Comparison of ENCODE assay signal across 18 mouse cellular contexts in genomic region chr12:70685432-70685831, GRCm38 (mm10).
DNase-seq lines count a peak whose midpoint lies in the region; ATAC-seq and TF ChIP-seq lines count a peak whose summit lies in the region.
"Had no signal": no experiment of that assay in that cellular context is flagged by ENCODE, and none has a peak within 500 bp of the region (broad histone marks: within the 10 kb centered on the region; RNA-seq: fewer than 3 reads in every experiment).

No protein-coding gene starts in this region.

- 0 out of 2 replicates have a peak overlapping the region, but pooled peaks have one; percentile 6 for H3K27ac ChIP-seq in hindbrain, embryonic 16.5 days (ENCODE audit: low read depth, low read length)
- H3K27ac ChIP-seq in hindbrain, embryonic 10.5 days, result no peak overlapping the region; the same call in 1 of the 2 replicates
- H3K27ac ChIP-seq in lung, embryonic 14.5 days (ENCODE audit: low read depth), result peak overlapping the region; percentile 85
- H3K27ac ChIP-seq in limb, embryonic 15.5 days, result 0 out of 2 replicates have a peak overlapping the region, but pooled peaks have one; percentile 27
- no peak overlapping the region for H3K27ac ChIP-seq in forebrain, embryonic 14.5 days (ENCODE audit: low read depth, low read length)
- H3K27ac ChIP-seq: heart, adult 2 months; hindbrain, embryonic 15.5 days; midbrain, embryonic 12.5 days had no signal

- no peaks in the 10 kb centered on the region for H3K9me3 ChIP-seq in hindbrain, embryonic 16.5 days (ENCODE audit: control insufficient read depth, low read length)
- no peaks in the 10 kb centered on the region for H3K9me3 ChIP-seq in hindbrain, embryonic 10.5 days
- H3K9me3 ChIP-seq in lung, embryonic 14.5 days (ENCODE audit: low read depth, low read length), result no peaks in the 10 kb centered on the region
- no peaks in the 10 kb centered on the region for H3K9me3 ChIP-seq in limb, embryonic 15.5 days
- H3K9me3 ChIP-seq in forebrain, embryonic 14.5 days (replicated peaks; ENCODE audit: control insufficient read depth, low read length), result no peaks in the 10 kb centered on the region
- H3K9me3 ChIP-seq: hindbrain, embryonic 15.5 days; midbrain, embryonic 12.5 days had no signal

- DNase-seq in hindbrain, embryonic 10.5 days (ENCODE audit: low spot score), result no peak
- DNase-seq in lung, embryonic 14.5 days, result peak; percentile 81
- no peak for DNase-seq in lung, adult 2 months
- DNase-seq in lung, postnatal 4 days, result peak; percentile 35 to 60
- no peak for DNase-seq in gastrocnemius, postnatal 4 days (ENCODE audit: low spot score in 2 of 2)
- DNase-seq in forebrain, embryonic 14.5 days (ENCODE audit: low spot score), result no peak
- DNase-seq: adrenal gland, postnatal 25 days; B cell, adult 2 months; cerebellum, adult 9-10 months; gastrocnemius, postnatal 10 days; heart, adult 2 months; kidney, adult 9 months; thymus, postnatal 36 days had no signal

- H3K36me3 ChIP-seq in hindbrain, embryonic 16.5 days (ENCODE audit: control insufficient read depth, insufficient read depth, low read length), result no peaks in the 10 kb centered on the region
- H3K36me3 ChIP-seq in hindbrain, embryonic 10.5 days, result no peaks in the 10 kb centered on the region
- no peaks in the 10 kb centered on the region for H3K36me3 ChIP-seq in lung, embryonic 14.5 days (ENCODE audit: insufficient read depth)
- H3K36me3 ChIP-seq in limb, embryonic 15.5 days, result no peaks in the 10 kb centered on the region
- H3K36me3 ChIP-seq in forebrain, embryonic 14.5 days (ENCODE audit: control insufficient read depth, insufficient read depth, low read length), result no peaks in the 10 kb centered on the region
- H3K36me3 ChIP-seq: hindbrain, embryonic 15.5 days; midbrain, embryonic 12.5 days had no signal

- H3K4me1 ChIP-seq in hindbrain, embryonic 16.5 days (ENCODE audit: control insufficient read depth, insufficient read depth, low read depth, low read length), result peaks cover 6% of the 10 kb centered on the region
- peaks cover 15% of the 10 kb centered on the region for H3K4me1 ChIP-seq in hindbrain, embryonic 10.5 days (replicated peaks)
- H3K4me1 ChIP-seq in lung, embryonic 14.5 days (ENCODE audit: insufficient read depth), result peaks cover 26% of the 10 kb centered on the region
- peaks cover 6% of the 10 kb centered on the region; the same call in 1 of the 2 replicates for H3K4me1 ChIP-seq in lung, adult 2 months (ENCODE audit: control insufficient read depth, insufficient read depth, low read length)
- peaks cover 39% of the 10 kb centered on the region for H3K4me1 ChIP-seq in limb, embryonic 15.5 days
- peaks cover 6% of the 10 kb centered on the region; the same call in 1 of the 2 replicates for H3K4me1 ChIP-seq in forebrain, embryonic 14.5 days (ENCODE audit: control insufficient read depth, insufficient read depth, low read length)

- TF ChIP-seq CTCF in lung, embryonic 14.5 days (IDR thresholded peaks at IDR 0.05; ENCODE audit: low read depth), result no peak
- TF ChIP-seq CTCF in lung, adult 2 months (IDR thresholded peaks at IDR 0.05; ENCODE audit: insufficient read depth, low read length), result no peak

- H3K9ac ChIP-seq in hindbrain, embryonic 16.5 days (ENCODE audit: low read depth, low read length), result no peak overlapping the region
- H3K9ac ChIP-seq in lung, embryonic 14.5 days, result no peak overlapping the region
- H3K9ac ChIP-seq in limb, embryonic 15.5 days, result no peak overlapping the region
- no peak overlapping the region for H3K9ac ChIP-seq in forebrain, embryonic 14.5 days (ENCODE audit: low read length)
- H3K9ac ChIP-seq: hindbrain, embryonic 15.5 days; midbrain, embryonic 12.5 days had no signal

- TF ChIP-seq POLR2A in lung, adult 2 months (IDR thresholded peaks at IDR 0.05; ENCODE audit: borderline replicate concordance, extremely low read depth, low read depth, low read length), result no peak

- H3K27me3 ChIP-seq in hindbrain, embryonic 16.5 days (replicated peaks; ENCODE audit: control insufficient read depth, insufficient read depth, low read length), result no peaks in the 10 kb centered on the region
- no peaks in the 10 kb centered on the region for H3K27me3 ChIP-seq in hindbrain, embryonic 10.5 days (ENCODE audit: insufficient read depth, poor library complexity, severe bottlenecking)
- H3K27me3 ChIP-seq in lung, embryonic 14.5 days (ENCODE audit: insufficient read depth, low read length), result no peaks in the 10 kb centered on the region
- no peaks in the 10 kb centered on the region for H3K27me3 ChIP-seq in limb, embryonic 15.5 days
- H3K27me3 ChIP-seq in forebrain, embryonic 14.5 days (replicated peaks; ENCODE audit: control insufficient read depth, insufficient read depth, low read length), result no peaks in the 10 kb centered on the region
- H3K27me3 ChIP-seq: hindbrain, embryonic 15.5 days; midbrain, embryonic 12.5 days had no signal

- H3K4me3 ChIP-seq in hindbrain, embryonic 16.5 days (ENCODE audit: low read length), result no peak overlapping the region
- no peak overlapping the region for H3K4me3 ChIP-seq in hindbrain, embryonic 10.5 days
- H3K4me3 ChIP-seq in lung, embryonic 14.5 days (ENCODE audit: low read depth, low read length), result no peak overlapping the region
- no peak overlapping the region for H3K4me3 ChIP-seq in lung, adult 2 months (replicated peaks; ENCODE audit: extremely low read depth, low read depth, low read length)
- no peak overlapping the region for H3K4me3 ChIP-seq in limb, embryonic 15.5 days
- H3K4me3 ChIP-seq in forebrain, embryonic 14.5 days (ENCODE audit: low read depth, low read length), result no peak overlapping the region
- H3K4me3 ChIP-seq: heart, adult 2 months; hindbrain, embryonic 15.5 days; midbrain, embryonic 12.5 days had no signal

- ATAC-seq in hindbrain, embryonic 16.5 days, result no peak
- peak; percentile 57; the same call in 1 of the 2 replicates for ATAC-seq in lung, embryonic 14.5 days (ENCODE audit: insufficient read depth)
- ATAC-seq in limb, embryonic 15.5 days (ENCODE audit: insufficient number of reproducible peaks, low FRiP score, low TSS enrichment, low read depth), result no peak
- ATAC-seq in forebrain, embryonic 14.5 days, result no peak
- ATAC-seq: activated CD4-positive, CD25-positive, alpha-beta regulatory T cell, adult 4 months had no signal

- no peak overlapping the region for H3K4me2 ChIP-seq in hindbrain, embryonic 16.5 days (ENCODE audit: low read length)
- no peak overlapping the region for H3K4me2 ChIP-seq in lung, embryonic 14.5 days
- H3K4me2 ChIP-seq in limb, embryonic 15.5 days, result no peak overlapping the region
- no peak overlapping the region for H3K4me2 ChIP-seq in forebrain, embryonic 14.5 days (ENCODE audit: low read length)
- H3K4me2 ChIP-seq: hindbrain, embryonic 15.5 days; midbrain, embryonic 12.5 days had no signal

- 72% methylated on average over 10 of the region's 10 CpGs for WGBS in hindbrain, embryonic 16.5 days
- 80% methylated on average over 10 of the region's 10 CpGs for WGBS in hindbrain, embryonic 10.5 days
- WGBS in lung, embryonic 14.5 days, result 40% methylated on average over 10 of the region's 10 CpGs
- 57% methylated on average over 10 of the region's 10 CpGs for WGBS in lung, adult 2 months
- WGBS in limb, embryonic 15.5 days, result 51% methylated on average over 10 of the region's 10 CpGs
- WGBS in forebrain, embryonic 14.5 days, result 73% methylated on average over 10 of the region's 10 CpGs

Comparison
In these comparisons a context has a peak if more than half of its experiments do, and no peak if none do; other contexts are left out.
1. H3K27ac ChIP-seq: peak in hindbrain, embryonic 16.5 days (single experiment), lung, embryonic 14.5 days (single experiment) and limb, embryonic 15.5 days (single experiment); none in hindbrain, embryonic 10.5 days (single experiment) and forebrain, embryonic 14.5 days (single experiment).
2. DNase-seq: peak in lung, embryonic 14.5 days (single experiment) and lung, postnatal 4 days (2 of 2); none in hindbrain, embryonic 10.5 days (single experiment), lung, adult 2 months (single experiment), gastrocnemius, postnatal 4 days (0 of 2) and forebrain, embryonic 14.5 days (single experiment).